Mouse (Mus musculus): ENCODE measurements around the gene Zfp768.
"Not testable (repeated sequence)": the region's sequence is repeated elsewhere in the genome, so short reads cannot be mapped to it uniquely, and the experiment has no call there.

The Zfp768 gene

DNA sequence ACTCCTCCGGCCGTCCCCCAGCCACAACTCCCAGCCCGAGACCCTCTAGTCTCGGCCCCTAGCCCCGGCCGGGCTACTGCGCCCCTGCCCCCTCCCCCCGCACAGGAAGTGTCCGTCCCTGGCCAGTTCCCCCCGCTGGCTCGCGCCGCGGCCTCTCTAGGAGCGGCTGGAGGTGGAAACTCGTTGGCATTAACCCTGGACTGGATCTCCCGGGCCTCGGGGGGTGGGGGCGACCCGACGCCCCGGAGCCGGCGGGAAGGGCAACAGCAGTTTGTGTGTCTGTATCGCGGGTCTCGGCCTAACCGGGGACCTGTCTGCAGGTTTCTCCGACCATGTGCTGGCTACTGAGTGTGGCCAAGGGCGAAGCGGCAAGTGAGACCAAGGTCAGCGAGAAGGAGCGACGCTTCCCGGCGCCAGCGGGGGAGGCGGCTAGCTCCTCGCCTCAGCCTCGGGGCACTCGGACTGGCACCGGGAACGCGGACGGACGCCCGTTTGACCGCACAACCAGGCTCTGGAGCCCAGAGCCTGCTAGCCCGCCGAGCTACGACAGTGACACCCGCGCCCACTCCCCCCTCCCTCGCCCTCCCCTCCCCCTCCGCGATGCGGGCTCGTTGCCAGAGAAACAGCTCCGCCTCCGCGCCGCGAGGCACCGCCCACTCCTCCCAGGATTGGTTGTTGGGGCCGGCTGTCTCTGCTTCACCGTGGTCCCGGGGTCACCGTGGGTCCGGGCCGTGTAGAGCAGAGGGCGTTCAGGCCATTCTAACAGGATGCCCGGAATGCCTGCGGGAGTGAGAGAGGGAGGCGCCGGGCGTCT is at the start of gene Zfp768:
Gene Zfp768, minus strand, starts transcription at position 78 of the 814 bp plus-strand sequence.
- peak; percentile 94 for DNase-seq

DNA sequence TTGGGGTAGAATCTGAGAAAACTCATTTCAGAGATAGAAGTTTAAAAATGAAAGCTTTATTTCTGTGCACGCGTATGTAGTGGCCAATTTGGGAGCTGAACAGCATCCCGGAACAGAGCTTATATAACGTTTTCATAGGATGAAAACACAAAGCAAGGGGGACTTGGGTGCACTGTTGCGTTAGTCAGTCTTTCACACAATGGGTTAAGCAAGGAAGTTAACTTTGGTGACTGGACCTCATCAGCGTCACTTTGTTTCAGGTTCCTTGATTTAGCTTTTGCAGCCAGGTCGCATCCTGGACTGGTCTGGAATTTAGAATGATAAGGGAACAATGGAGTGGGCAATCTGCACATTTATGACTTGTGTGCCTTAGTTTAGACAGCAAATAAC is 48.5 kb upstream of the Zfp768 start:
- no peak for DNase-seq

DNA sequence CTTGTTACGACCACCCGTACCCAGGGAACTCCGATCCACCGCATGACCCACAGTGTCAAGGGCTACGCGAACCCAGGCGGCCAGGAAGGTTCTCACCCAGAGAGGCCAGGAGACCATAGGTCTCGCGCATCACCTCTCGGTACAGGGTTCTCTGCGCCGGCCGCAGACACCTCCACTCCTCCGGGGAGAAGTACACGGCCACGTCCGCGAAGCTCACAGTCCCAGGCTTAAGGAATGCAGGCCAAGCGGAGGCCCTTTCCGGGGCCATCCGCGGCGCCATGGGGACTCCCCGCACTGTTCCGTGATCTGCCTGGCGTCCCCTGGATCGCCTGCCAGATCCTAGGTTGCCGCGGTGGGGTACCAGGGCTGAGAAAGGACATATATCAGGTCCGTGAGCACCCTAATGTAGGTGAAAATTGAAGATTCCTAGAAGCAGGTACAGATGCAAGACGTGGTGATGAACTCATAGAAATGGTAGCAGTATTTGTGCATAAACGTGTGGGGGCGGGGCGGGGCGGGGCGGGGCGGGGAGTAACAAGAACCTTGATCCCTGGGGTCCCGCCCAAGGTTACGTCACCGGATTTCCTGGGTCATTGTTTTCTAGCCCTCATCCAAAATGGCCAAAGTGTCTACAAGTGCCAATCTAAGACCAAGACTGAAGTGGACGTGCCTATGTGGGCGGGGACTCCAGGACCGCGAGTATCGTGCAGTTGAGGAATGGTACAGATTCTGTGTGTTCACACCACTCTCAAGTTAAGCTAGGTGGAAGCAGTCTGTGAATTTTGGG is 48.0 kb upstream of the Zfp768 start, which contains the start of gene E430018J23Rik:
Gene E430018J23Rik, minus strand, starts transcription at position 473 of the 787 bp plus-strand sequence.
- DNase-seq, result peak; percentile 99

DNA sequence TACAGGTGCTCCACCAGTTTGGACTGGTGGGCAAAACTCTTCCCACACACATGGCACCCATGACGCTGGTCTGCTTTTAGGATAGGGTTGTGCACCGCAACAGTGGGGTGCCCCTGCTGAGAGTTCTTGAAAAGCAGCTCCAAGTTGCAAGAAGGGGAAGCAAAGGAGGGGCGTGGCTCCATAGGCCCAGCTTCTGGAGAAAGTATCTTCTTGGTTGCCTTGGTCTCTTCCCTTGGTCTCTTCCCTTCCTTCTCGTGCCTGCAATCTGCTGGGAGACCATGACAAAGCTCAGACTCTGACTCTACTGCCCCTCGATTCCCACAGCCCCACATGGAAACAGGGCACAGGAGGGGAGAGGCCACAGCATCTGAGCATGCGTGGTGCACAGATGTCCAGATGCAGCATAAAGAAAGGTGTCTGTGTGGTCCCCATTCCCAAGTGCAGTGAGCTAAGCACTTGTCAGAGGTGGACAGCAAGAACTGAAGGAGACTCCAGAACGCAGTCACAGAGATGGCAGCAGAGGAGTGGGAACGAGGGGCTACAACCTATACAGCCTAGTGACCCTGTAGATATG is 46.9 kb upstream of the Zfp768 start:
- no peak for DNase-seq

DNA sequence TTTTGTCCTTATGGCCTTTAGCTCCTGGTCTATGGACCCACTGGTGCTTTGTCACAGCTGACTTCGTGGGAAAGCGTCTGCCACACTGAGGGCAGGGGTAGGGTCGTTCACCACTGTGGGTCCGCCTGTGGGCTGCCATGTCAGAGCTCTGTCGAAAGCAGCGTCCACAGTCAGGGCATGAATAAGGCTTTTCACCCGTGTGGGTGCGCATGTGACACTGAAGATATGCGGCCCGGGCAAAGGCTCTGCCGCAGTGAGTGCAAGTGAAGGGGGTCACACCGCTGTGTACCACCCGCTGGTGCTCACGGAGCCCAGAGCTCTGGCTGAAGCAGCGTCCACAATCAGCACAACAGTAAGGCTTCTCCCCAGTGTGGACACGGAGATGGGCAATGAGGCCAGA is 46.1 kb upstream of the Zfp768 start:
- peak; percentile 54 for DNase-seq

DNA sequence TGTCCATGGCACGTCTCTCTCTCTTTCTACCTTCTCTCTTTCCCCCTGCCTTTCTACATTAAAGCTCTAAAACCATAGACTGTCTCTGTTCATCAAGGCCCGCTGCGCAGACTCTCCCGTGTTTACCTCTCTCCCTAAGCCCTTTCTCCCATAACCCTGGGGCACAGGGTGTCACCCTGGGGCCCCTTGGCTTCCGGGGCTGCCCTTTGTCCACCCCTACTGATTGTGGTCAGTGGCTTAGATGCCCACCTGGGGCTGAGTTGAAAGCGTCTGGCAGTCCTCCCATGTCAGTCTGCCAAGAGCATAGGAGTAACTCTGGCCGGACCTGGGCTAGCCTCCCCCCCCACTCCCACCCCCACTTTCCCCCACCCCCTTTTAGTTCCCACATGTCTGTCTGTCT is 44.9 kb upstream of the Zfp768 start:
- DNase-seq, result no peak

DNA sequence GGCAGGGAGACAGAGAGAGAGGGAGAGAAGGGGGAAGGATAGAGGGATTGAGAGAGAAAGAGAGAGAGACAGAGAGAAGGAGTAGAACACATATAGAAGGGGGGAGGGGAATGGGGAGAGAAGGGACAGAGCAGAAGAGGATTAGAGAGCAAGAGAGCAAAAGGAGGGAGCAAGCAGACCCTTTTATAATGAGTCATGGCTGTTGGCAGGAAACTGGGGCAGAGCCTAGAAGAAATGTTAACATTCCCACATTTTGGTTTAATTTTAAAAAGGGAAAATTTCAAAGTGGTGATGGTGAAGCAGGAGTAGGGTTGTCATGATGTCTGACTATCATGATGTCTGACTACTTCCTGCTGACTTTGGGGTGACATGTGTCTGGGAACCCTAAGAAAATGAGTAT is 42.8 kb upstream of the Zfp768 start:
- not testable (repeated sequence) for DNase-seq

DNA sequence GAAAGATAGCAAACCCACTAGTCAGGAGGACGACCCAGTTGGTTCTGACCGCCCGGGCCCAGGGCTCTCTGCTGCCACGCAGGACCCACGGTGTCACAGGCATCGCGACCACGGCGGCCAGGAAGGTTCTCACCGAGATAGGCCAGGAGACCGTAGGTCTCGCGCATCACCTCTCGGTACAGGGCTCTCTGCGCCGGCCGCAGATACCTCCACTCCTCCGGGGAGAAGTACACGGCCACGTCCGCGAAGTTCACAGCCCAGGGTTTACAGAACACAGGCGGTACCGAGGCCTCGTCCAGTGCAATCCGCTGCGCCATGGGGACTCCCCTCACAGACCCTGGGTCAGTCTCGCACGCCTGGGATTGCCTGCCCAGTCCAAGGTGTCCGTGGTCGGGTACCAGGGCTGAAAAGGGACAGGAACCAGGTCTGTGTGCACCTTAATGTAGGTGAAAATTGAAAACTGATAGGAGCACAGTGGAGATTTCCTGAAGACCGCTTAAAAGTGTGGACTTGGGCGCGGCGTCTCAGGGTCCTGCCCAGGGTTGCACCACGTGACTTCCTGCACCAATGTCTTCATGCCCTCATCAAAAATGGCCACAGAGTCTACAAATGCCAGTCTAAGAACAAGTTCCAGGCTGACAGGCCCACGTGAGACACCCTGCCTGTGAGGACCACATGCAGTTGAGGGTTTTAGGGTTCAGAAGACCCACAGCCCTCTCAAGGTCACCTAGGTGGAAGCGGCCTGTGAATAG is 41.4 kb upstream of the Zfp768 start, which contains the start of gene 9130019O22Rik:
Gene 9130019O22Rik, minus strand, starts transcription at position 526 of the 752 bp plus-strand sequence.
- peak; percentile 93 for DNase-seq

DNA sequence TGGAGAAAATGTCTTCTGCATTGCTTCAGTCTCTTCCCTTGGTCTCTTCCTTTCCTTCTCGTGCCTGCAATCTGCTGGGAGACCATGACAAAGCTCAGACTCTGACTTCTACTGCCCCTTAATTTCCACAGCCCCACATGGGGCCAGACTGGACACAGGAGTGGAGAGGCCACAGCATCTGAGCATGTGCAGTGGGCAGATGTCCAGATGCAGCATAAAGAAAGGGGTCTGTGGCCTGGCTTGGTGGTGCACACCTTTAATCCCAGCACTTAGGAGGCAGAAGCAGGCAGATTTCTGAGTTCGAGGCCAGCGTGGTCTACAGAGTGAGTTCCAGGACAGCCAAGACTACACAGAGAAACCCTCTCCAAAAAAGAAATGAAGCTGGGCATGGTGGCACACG is 40.2 kb upstream of the Zfp768 start:
- DNase-seq, result peak; percentile 56

DNA sequence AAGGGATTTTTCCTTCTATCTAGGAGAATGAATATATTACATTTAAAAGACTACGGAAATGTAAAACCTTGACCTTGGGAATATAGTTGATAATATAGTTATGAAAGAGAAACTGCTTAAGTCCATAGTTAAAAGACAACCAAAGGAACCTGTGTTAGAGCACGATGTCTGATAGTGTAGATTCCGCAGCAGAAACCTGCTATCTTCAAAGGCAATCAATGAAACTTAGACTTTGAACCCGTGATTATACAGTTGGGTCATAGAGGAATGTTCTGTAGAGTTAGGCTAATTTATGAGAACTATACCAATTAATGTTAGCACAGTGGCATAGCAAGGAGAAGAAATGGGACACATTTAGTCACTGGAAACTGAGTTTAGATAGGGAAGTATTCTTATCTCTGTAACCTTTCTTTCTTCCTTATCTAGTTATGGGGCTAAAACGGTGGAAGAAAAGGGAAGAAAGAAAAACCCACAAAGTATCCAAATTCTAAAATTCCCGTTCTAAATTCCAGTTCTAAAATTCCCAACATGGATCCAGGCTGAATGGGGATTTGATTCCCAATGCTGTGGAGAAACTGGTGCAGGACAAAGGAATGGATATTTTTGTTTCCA is 33.0 kb upstream of the Zfp768 start:
- DNase-seq, result no peak

DNA sequence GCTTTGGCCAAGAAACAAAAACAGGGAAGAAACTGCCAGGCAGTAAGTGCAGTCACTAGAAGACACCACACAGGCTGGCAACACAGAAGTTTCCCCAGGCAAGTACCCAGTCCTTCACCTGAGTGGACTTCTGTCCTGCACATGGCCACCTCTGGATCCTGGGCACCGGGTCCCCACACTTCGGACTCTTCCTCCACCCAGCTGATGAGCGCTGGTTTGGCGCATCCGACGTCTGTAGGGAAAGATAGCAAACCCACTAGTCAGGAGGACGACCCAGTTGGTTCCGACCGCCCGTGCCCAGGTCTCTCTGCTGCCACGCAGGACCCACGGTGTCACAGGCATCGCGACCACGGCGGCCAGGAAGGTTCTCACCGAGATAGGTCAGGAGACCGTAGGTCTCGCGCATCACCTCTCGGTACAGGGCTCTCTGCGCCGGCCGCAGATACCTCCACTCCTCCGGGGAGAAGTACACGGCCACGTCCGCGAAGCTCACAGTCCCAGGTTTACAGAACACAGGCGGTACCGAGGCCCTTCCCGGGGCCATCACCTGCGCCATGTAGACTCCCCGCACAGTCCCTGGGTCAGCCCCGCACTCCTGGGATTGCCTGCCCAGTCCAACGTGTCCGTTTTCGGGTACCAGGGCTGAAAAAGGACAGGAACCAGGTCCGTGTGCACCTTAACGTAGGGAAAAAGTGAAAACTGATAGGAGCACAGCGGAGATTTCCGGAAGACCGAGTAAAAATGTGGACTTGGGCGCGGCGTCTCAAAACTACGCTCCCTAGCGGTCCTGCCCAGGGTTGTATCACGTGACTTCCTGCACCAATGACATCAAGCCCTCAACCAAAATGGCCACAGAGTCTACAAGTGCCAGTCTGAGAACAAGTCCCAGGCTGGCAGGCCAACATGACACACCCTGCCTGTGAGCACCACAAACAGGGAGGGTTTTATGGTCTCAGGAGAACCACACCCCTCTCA is 30.2 kb upstream of the Zfp768 start, which contains the start of gene Zfp747:
Gene Zfp747, minus strand, starts transcription at position 780 of the 975 bp plus-strand sequence.
- DNase-seq, result peak; percentile 96

DNA sequence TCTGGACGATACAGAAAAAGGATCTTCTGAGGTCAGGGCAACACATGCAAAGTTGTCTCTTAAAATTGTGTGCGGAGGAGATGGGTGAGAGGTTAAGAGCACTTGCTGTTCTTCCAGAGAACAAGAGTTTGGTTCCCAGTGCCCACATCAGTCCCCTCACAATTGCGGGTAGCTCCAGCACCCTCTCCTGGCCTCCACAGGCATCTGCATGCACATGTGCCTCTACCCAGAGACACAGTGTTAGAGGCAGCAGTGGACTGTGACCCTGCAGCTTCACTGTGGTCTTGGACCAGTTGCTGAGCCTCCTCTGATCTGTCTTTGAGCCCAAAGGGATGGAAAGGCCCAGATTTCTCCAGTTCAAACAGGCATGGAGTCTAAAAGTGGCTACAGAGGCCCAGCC is 26.5 kb upstream of the Zfp768 start:
- DNase-seq, result not testable (repeated sequence)

DNA sequence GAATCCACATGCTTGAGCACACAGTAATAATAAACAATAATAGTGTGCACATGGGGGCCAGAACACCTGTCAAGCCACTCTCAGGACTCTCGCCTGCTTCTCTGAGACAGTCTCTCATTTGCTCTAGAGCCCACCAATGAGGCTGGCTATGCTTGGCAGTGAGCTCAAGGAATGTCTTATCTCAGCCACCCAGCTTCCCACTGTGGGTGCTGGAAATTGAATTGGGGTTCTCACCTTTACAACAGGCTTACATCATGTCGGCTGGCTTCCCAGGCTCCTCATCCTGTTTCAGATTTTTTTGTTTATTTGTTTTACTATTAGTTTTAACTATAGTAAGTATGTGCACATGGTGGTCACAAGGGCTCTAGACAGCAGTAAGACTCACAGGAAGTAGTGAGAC is 25.8 kb upstream of the Zfp768 start:
- DNase-seq, result no peak

DNA sequence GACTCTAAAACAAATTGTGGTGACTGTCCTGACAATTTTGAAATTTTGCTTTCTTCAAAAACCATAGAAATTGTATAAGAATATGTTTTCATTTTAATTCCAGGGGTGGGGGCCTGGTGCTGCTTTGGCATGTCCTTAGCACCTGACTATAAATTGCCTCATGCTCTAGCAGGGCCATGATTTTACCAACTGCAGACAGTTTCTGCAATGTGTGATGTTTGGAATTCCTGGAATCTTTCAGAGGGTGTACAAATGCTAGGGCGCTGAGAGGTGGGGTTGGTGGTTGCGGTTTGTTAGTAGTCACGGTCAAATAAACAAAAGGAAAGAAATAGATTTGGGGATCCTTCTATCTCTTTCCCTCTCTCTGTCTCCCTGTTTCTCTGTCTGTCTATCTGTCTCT is 20.9 kb upstream of the Zfp768 start:
- no peak for DNase-seq

DNA sequence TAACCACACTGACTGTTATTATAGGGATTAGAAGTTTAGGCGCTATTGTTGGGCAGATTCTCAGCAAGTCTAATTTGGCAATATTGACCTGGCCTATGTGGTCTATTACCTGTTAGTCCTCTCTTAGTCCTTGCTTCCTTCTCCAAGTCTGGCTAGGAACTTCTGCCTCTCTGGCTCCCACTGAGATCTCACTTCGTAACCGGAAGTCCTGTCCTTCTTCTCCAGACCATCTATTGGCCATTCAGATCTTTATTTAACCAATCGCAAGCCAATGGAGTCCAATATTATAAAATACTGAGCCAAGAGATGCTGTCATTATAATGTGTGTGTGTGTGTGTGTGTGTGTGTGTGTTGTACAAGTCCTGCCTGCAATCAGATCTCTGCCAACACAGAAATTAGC is 18.8 kb upstream of the Zfp768 start:
- peak; percentile 71 for DNase-seq

DNA sequence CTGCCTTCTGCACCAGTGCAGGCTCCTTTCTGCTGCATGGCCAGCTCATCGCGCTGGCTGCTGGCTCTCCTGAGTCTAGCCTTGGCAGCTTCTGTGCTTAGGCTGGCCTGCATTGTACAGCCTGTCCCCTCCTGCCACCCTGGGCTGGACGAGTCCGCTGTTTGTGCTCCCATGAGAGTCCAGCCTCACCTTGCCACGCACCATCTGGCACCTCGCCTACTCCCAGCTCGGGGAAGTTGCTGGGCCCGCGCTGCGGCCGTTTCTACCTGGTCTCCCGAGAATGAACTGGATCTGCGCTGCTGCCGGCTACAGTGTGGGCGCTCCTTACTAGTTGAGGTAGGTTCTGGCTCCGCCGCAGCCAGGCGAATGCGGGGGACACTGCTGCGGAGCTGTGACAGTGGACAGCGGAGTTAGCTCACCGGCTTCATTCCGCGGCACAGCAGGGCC is 18.1 kb upstream of the Zfp768 start:
- peak; percentile 78 for DNase-seq

DNA sequence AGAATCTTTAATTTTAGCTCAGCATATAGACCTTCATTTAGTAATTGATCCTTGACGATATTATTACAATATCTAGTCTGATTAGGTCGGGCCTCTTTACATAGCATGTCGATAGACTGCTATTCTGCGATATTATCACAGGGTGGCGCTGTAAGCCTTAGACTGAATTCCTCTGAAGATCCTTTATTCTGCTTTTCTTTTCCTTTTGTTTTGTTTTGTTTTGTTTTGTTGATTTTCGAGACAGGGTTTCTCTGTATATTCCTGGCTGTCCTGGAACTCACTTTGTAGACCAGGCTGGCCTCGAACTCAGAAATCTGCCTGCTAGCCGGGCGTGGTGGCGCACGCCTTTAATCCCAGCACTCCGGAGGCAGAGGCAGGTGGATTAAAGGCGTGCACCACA is 17.0 kb upstream of the Zfp768 start:
- DNase-seq, result not testable (repeated sequence)

DNA sequence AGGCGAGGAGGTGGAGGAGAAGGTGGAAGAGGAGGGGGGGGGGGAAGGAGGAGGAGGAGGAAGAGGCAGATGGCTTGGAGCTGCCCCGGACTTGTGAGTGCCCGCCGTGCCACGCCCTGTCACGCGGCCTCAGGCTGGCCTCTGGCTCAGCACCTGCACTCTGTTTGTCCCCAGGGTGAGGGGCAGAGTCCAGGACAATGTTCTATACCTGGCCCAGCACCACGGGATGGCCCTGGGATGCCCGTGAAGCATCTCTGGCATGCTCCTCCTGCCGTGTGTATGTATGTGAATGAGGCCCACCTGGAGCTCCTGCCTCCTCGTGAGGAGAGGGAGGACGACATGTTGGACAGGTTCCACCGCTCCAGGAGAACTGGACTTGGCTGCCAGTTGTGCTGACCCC is 16.1 kb upstream of the Zfp768 start:
- DNase-seq, result peak; percentile 57

DNA sequence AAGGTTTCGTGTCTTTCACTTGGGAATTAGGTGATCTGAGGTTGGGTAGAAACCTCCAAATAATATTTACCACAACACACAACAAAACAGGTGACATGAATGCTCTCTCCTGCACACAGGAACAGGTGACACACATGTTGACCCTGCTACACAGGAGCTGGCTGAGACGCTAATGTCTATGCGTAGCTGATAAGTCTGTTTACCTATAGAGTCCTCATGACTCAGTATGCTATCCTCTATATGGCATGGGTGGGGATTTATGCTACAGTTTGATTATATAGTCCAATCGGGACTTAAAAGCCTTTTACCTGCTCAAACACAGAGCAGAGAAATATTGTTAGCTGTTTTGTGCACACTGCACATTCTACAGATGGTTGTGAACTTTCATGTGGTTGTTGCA is 14.9 kb upstream of the Zfp768 start:
- no peak for DNase-seq

DNA sequence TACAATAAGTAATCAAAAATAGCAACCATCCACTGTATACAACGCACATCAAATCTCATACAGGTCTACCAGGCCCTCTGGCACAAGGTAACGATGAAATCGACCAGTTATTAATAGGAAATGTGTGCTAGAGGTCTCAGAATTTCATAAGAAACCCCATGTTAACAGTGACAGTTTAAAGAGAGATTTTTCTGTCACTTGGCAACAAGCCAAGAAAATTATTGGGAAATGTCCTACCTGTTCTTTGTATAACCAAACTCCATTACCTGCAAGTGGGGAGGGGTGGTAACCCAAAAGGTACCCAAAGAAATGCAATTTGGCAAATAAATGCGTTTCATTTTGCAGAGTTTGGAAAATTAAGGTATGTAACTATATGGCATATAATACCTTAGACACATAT is 13.1 kb upstream of the Zfp768 start:
- DNase-seq, result no peak

DNA sequence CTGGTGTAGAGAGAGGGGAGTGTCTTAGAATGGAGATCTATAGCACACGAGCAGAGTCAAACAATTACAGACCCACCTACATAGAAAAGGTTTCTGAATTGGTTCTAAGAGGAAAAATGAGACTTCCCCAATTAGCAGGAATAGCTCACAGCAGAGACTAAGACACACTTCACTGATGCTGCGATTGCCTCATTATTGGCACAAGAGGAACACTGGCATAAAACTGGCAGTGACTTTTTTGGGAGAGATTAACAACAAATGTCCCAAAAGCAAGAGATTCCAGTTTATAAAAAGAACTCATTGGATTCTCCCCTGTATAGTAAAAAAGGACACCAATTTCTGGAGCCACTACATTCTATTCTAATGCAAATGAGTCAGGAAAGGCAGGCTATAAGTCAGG is 12.5 kb upstream of the Zfp768 start:
- DNase-seq, result no peak

Measured in cerebellum, adult 9-11 months (tissue).